Mouse (Mus musculus) stomach, embryonic 16.5 days (tissue): ENCODE measurements at regions not wholly inside any gene's neighbourhood (a gene's known extent, or its start where the extent isn't known, plus 50 kb on each side); places are given as distances from the start of the nearest gene placed in this dataset.
A peak's percentile ranks its signal among the peaks of the same experiment; 100 is the strongest.

Experiments used
- ATAC-seq: fragments of 200-750 bp; cut with Nextera tagmentation; 2 replicates; pipeline ENCODE4 v1.8.0; 2017; ENCODE audit warnings: moderate number of reproducible peaks, moderate TSS enrichment; ENCODE audit not compliant: insufficient read depth, low FRiP score
- H3K27ac ChIP-seq: fragments of 300-500 bp; sonication (generic); 2 replicates; pipeline ENCODE4 v1.5.1; 2014; ENCODE audit warnings: low read length
- H3K27me3 ChIP-seq: fragments of 300-500 bp; sonication (generic); 2 replicates; pipeline ENCODE4 v1.6.1; 2014; ENCODE audit warnings: low read length, control low read depth, mixed read lengths; ENCODE audit not compliant: control insufficient read depth, insufficient read depth
- H3K36me3 ChIP-seq: fragments of 300-500 bp; sonication (generic); 2 replicates; pipeline ENCODE4 v1.6.1; 2014; ENCODE audit warnings: low read length; ENCODE audit not compliant: control insufficient read depth, insufficient read depth
- H3K4me1 ChIP-seq: fragments of 300-500 bp; sonication (generic); 2 replicates; pipeline ENCODE4 v1.6.1; 2014; ENCODE audit warnings: low read length, control low read depth, mixed read lengths; ENCODE audit not compliant: control insufficient read depth, insufficient read depth
- H3K4me2 ChIP-seq: fragments of 300-500 bp; sonication (generic); 2 replicates; pipeline ENCODE4 v1.6.1; 2014; ENCODE audit warnings: low read depth, low read length, mixed read lengths
- H3K4me3 ChIP-seq: fragments of 300-500 bp; sonication (generic); replicated peaks from 2 replicates; pipeline ENCODE4 v1.5.1; 2014; ENCODE audit warnings: mild to moderate bottlenecking, low read length
- H3K9ac ChIP-seq: fragments of 300-500 bp; sonication (generic); 2 replicates; pipeline ENCODE4 v1.6.1; 2014; ENCODE audit warnings: low read length
- H3K9me3 ChIP-seq: fragments of 300-500 bp; sonication (generic); replicated peaks from 2 replicates; pipeline ENCODE4 v1.6.1; 2016; ENCODE audit warnings: low read length, control low read depth; ENCODE audit not compliant: control insufficient read depth
- WGBS: fragments of 180-500 bp; shearing (Covaris S2); extraction: QIAGEN DNeasy Blood & Tissue Kit; methylation state at CpG from one replicate; pipeline ENCODE4 v1.1.7; 2014; 5-methylcytosine and 5-hydroxymethylcytosine counted together

- Histone ChIP-seq H3K36me3 (no peaks in the 10 kb centered on the region), H3K4me3 (no peak overlapping the region), H3K27ac (no peak overlapping the region), H3K27me3 (no peaks in the 10 kb centered on the region), H3K4me1 (no peaks in the 10 kb centered on the region), H3K4me2 (peak overlapping the region; percentile 22; the same call in 1 of the 2 replicates), H3K9ac (no peak overlapping the region), H3K9me3 (no peaks in the 10 kb centered on the region)
- WGBS = 16% methylated on average over 15 of the region's 15 CpGs
- no peak; the same call in 1 of the 2 replicates for ATAC-seq
These were observed 117.4 kb upstream of the Arid2 start for GRCm38 (mm10) chr15:96169726-96170467.

- H3K4me3 ChIP-seq = peak overlapping the region; percentile 44
- H3K9ac ChIP-seq = peak overlapping the region; percentile 60; the same call in 1 of the 2 replicates
- no peaks in the 10 kb centered on the region for H3K36me3 ChIP-seq
- no peaks in the 10 kb centered on the region for H3K27me3 ChIP-seq
- H3K27ac ChIP-seq = no peak overlapping the region
- H3K4me1 ChIP-seq = no peaks in the 10 kb centered on the region
- peak overlapping the region; percentile 53 for H3K4me2 ChIP-seq
- WGBS = 10% methylated on average over 22 of the region's 22 CpGs
- ATAC-seq = peak; percentile 69; the same call in 1 of the 2 replicates
- no peaks in the 10 kb centered on the region for H3K9me3 ChIP-seq
These were observed 116.1 kb upstream of the Arid2 start for GRCm38 (mm10) chr15:96170986-96171769.

- Histone ChIP-seq H3K4me2 (no peak overlapping the region), H3K9ac (no peak overlapping the region), H3K4me3 (no peak overlapping the region), H3K27ac (no peak overlapping the region), H3K4me1 (no peaks in the 10 kb centered on the region), H3K36me3 (no peaks in the 10 kb centered on the region), H3K27me3 (no peaks in the 10 kb centered on the region), H3K9me3 (no peaks in the 10 kb centered on the region)
- WGBS = 82% methylated on average over 9 of the region's 9 CpGs
- ATAC-seq = no peak
These were observed 109.4 kb upstream of the Arid2 start for GRCm38 (mm10) chr15:96177911-96178310.

GRCm38 (mm10) chr15:96178374-96179109 lies 108.8 kb upstream of the Arid2 start:
- Histone ChIP-seq H3K9ac (no peak overlapping the region), H3K4me1 (no peaks in the 10 kb centered on the region), H3K36me3 (no peaks in the 10 kb centered on the region), H3K4me3 (no peak overlapping the region), H3K27ac (no peak overlapping the region), H3K9me3 (no peaks in the 10 kb centered on the region), H3K4me2 (no peak overlapping the region), H3K27me3 (no peaks in the 10 kb centered on the region)
- no peak for ATAC-seq
- WGBS = 82% methylated on average over 8 of the region's 8 CpGs

GRCm38 (mm10) chr15:96179511-96179910 lies 107.8 kb upstream of the Arid2 start:
- H3K27me3 ChIP-seq = no peaks in the 10 kb centered on the region
- H3K9me3 ChIP-seq = no peaks in the 10 kb centered on the region
- H3K9ac ChIP-seq = no peak overlapping the region
- H3K36me3 ChIP-seq = no peaks in the 10 kb centered on the region
- no peak overlapping the region for H3K27ac ChIP-seq
- H3K4me2 ChIP-seq = no peak overlapping the region
- H3K4me3 ChIP-seq = no peak overlapping the region
- no peaks in the 10 kb centered on the region for H3K4me1 ChIP-seq
- no peak for ATAC-seq
- 83% methylated on average over 5 of the region's 5 CpGs for WGBS

GRCm38 (mm10) chr15:96180036-96180435 lies 107.3 kb upstream of the Arid2 start:
- no peaks in the 10 kb centered on the region for H3K4me1 ChIP-seq
- no peak overlapping the region for H3K9ac ChIP-seq
- H3K9me3 ChIP-seq = no peaks in the 10 kb centered on the region
- H3K36me3 ChIP-seq = no peaks in the 10 kb centered on the region
- no peak overlapping the region for H3K4me3 ChIP-seq
- H3K27ac ChIP-seq = no peak overlapping the region
- H3K27me3 ChIP-seq = no peaks in the 10 kb centered on the region
- no peak overlapping the region for H3K4me2 ChIP-seq
- 74% methylated on average over 5 of the region's 5 CpGs for WGBS
- no peak for ATAC-seq

GRCm38 (mm10) chr15:96180977-96181376 lies 106.3 kb upstream of the Arid2 start:
- 84% methylated on average over 8 of the region's 8 CpGs for WGBS
- H3K4me2 ChIP-seq = no peak overlapping the region
- no peak for ATAC-seq
- H3K27ac ChIP-seq = no peak overlapping the region
- no peaks in the 10 kb centered on the region for H3K36me3 ChIP-seq
- H3K4me3 ChIP-seq = no peak overlapping the region
- H3K27me3 ChIP-seq = no peaks in the 10 kb centered on the region
- H3K4me1 ChIP-seq = no peaks in the 10 kb centered on the region
- no peaks in the 10 kb centered on the region for H3K9me3 ChIP-seq
- no peak overlapping the region for H3K9ac ChIP-seq

- no peaks in the 10 kb centered on the region for H3K9me3 ChIP-seq
- no peak overlapping the region for H3K4me3 ChIP-seq
- H3K36me3 ChIP-seq = no peaks in the 10 kb centered on the region
- H3K27ac ChIP-seq = no peak overlapping the region
- no peak overlapping the region for H3K9ac ChIP-seq
- ATAC-seq = no peak
- H3K4me1 ChIP-seq = no peaks in the 10 kb centered on the region
- H3K27me3 ChIP-seq = no peaks in the 10 kb centered on the region
- no peak overlapping the region for H3K4me2 ChIP-seq
- WGBS = 77% methylated on average over 5 of the region's 5 CpGs
These were observed 105.0 kb upstream of the Arid2 start for GRCm38 (mm10) chr15:96182313-96182712.

GRCm38 (mm10) chr15:96183069-96183468 lies 104.2 kb upstream of the Arid2 start:
- no peaks in the 10 kb centered on the region for H3K36me3 ChIP-seq
- no peak overlapping the region for H3K9ac ChIP-seq
- no peaks in the 10 kb centered on the region for H3K27me3 ChIP-seq
- no peak overlapping the region for H3K27ac ChIP-seq
- no peak for ATAC-seq
- H3K9me3 ChIP-seq = no peaks in the 10 kb centered on the region
- 73% methylated on average over 6 of the region's 6 CpGs for WGBS
- no peak overlapping the region for H3K4me3 ChIP-seq
- no peaks in the 10 kb centered on the region for H3K4me1 ChIP-seq
- H3K4me2 ChIP-seq = no peak overlapping the region
